Mouse (Mus musculus) limb, embryonic 13.5 days (tissue): ENCODE results near the gene Soga1. TPM values are rescaled to one million over a fixed set of nuclear protein-coding genes. Genes with fewer than 3 reads are reported as not detected.
A peak's percentile ranks its signal among the peaks of the same experiment; 100 is the strongest.

Experiments used
- ATAC-seq: fragments of 200-750 bp; cut with Nextera tagmentation; 2 replicates; pipeline ENCODE4 v1.8.0; 2017; ENCODE audit warnings: low read depth, moderate number of reproducible peaks, moderate TSS enrichment; ENCODE audit not compliant: low FRiP score
- H3K27ac ChIP-seq: fragments of 300-500 bp; sonication (generic); 2 replicates; pipeline ENCODE4 v1.5.1; 2015; ENCODE audit warnings: inconsistent platforms, mild to moderate bottlenecking, moderate library complexity
- H3K27me3 ChIP-seq: fragments of 300-500 bp; sonication (generic); 2 replicates; pipeline ENCODE4 v1.6.1; 2015; ENCODE audit warnings: mild to moderate bottlenecking, inconsistent platforms
- H3K36me3 ChIP-seq: fragments of 300-500 bp; sonication (generic); 2 replicates; pipeline ENCODE4 v1.6.1; 2015; ENCODE audit warnings: inconsistent platforms, mild to moderate bottlenecking, moderate library complexity
- H3K4me1 ChIP-seq: fragments of 300-500 bp; sonication (generic); 2 replicates; pipeline ENCODE4 v1.6.1; 2015; ENCODE audit warnings: inconsistent platforms
- H3K4me2 ChIP-seq: fragments of 300-500 bp; sonication (generic); replicated peaks from 2 replicates; pipeline ENCODE4 v1.6.1; 2015; ENCODE audit warnings: inconsistent platforms, mild to moderate bottlenecking, moderate library complexity
- H3K4me3 ChIP-seq: fragments of 300-500 bp; sonication (generic); 2 replicates; pipeline ENCODE4 v1.5.1; 2015; ENCODE audit warnings: moderate library complexity, mild to moderate bottlenecking, inconsistent platforms
- H3K9ac ChIP-seq: fragments of 300-500 bp; sonication (generic); 2 replicates; pipeline ENCODE4 v1.6.1; 2015; ENCODE audit warnings: mild to moderate bottlenecking, inconsistent platforms
- H3K9me3 ChIP-seq: fragments of 300-500 bp; sonication (generic); 2 replicates; pipeline ENCODE4 v1.6.1; 2016; ENCODE audit warnings: inconsistent platforms
- WGBS: fragments of 180-500 bp; shearing (Covaris S2); methylation state at CpG from one replicate; pipeline ENCODE4 v1.1.7; 2015; 5-methylcytosine and 5-hydroxymethylcytosine counted together
- polyA plus RNA-seq: library from polyadenylated mRNA; unstranded; fragments of >200 nt; fragmentation: Nextera tagmentation; extraction: Ambion mirVana; gene quantifications from 2 replicates; pipeline ENCODE4 v1.2.1, GENCODE M21; 2015

The Soga1 gene
- polyA plus RNA-seq, 1 experiment from 2014 or later = 4.2 TPM

DNA sequence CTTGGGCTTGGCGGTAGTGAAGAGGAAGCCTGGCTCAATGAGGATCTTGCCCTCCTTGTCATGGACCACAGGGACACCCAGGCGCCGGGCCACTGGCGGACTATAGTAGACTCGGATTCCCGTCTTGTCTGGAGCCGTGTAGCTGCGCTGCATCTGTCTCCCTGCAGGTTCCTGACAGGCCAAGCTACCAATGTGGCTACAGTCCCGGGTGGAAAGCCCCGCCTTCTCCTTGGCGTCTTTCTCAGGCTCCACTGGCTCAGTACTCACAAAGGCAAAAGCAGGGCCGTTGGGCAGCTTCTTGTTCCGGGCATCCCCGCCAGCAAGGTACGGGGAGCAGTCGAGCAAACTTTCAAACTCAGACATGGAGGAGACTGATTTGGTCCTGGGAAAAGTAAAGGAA lies 57.9 kb downstream of the Soga1 start:
- H3K36me3 ChIP-seq = peaks cover 100% of the 10 kb centered on the region
- no peak overlapping the region for H3K4me3 ChIP-seq
- WGBS = 93% methylated on average over 16 of the region's 16 CpGs
- H3K4me1 ChIP-seq = no peaks in the 10 kb centered on the region
- no peak overlapping the region for H3K9ac ChIP-seq
- no peak for ATAC-seq
- no peak overlapping the region for H3K27ac ChIP-seq
- H3K9me3 ChIP-seq = peaks cover 9% of the 10 kb centered on the region; the same call in 1 of the 2 replicates
- no peak overlapping the region for H3K4me2 ChIP-seq
- H3K27me3 ChIP-seq = no peaks in the 10 kb centered on the region

DNA sequence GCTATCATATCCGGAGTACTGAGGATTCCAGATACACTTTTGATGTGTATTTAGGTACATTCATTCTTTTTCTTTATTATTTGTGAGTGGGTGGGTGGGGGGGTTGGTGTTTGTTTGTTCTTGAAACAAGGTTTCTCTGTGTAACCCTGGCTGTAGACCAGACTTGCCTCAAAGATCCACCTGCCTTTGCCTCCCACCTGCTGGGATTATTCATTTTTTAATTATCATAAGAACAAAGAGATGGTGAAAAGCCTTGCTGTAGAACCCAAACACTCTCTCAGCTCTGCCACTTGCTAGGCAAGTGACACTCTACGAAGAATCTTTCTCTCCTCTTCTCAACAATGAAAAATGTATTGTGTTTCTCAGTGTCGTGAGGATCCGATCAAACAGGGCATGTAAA lies 59.8 kb downstream of the Soga1 start:
- Histone ChIP-seq H3K27me3 (no peaks in the 10 kb centered on the region), H3K9me3 (no peaks in the 10 kb centered on the region), H3K36me3 (peaks cover 100% of the 10 kb centered on the region), H3K4me3 (no peak overlapping the region), H3K27ac (no peak overlapping the region), H3K9ac (no peak overlapping the region), H3K4me2 (no peak overlapping the region), H3K4me1 (no peaks in the 10 kb centered on the region)
- 91% methylated on average over 4 of the region's 4 CpGs for WGBS
- no peak for ATAC-seq

DNA sequence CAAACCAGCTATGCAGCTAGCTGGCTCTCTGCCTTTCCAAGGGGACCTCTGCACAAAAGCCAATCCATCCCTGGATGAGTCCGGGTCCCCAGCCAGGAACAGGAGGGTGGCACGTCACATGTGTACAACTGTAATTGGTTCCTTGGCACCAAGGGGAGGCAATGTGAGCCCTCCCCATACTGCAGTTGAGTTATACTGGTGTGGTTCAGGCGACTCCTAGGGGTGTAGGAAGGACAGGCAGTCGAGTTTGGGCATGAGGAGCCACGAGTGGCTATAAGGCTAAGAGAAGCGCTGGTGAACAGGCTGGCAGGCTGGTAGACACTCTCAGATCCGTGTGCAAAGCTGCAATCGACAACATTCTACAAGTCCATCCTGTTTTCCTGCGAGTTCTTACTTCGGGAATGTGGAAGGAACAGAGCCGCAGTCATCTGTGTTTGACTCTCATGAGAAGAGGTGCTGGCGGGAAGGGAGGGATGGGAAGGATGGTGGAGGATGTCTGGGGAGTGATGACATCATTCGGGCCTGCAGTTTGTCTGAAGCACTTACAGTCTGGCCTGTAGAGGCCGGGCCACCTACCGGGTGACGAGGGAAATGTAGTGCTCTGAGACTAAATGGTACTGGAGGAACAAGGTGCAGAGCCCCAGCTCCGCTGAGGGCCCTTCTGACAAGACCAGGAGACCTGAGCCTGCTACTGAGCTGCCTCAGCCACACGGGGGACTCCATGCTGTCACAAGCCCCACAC lies 62.4 kb downstream of the Soga1 start:
- 83% methylated on average over 18 of the region's 18 CpGs for WGBS
- H3K9me3 ChIP-seq = no peaks in the 10 kb centered on the region
- peaks cover 91% of the 10 kb centered on the region for H3K36me3 ChIP-seq
- H3K9ac ChIP-seq = no peak overlapping the region
- peaks cover under 1% of the 10 kb centered on the region; the same call in 1 of the 2 replicates for H3K4me1 ChIP-seq
- no peak for ATAC-seq
- no peak overlapping the region for H3K4me3 ChIP-seq
- H3K27me3 ChIP-seq = no peaks in the 10 kb centered on the region
- no peak overlapping the region for H3K4me2 ChIP-seq
- H3K27ac ChIP-seq = no peak overlapping the region

DNA sequence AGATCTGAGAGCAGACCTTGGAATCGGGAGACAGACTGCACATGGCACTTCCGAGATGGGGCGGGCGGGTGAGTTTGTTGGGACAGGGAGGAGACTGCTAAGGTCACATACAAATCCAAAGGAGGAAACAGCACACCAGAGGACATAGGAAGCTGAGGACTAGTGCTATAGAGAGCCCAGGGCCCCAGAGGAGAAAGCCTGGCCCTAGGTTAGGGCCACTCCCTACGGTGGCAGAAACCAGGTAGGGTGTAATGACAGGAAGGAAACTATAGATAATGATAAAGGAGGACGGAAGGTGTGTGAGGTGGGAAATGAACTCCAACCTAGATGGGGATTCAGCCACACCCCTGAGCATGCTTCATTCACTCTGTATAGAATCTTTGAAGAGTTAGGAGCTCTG lies 66.7 kb downstream of the Soga1 start:
- Histone ChIP-seq H3K9ac (no peak overlapping the region), H3K36me3 (peaks cover 47% of the 10 kb centered on the region), H3K4me3 (no peak overlapping the region), H3K4me1 (peaks cover 19% of the 10 kb centered on the region), H3K27ac (no peak overlapping the region), H3K27me3 (no peaks in the 10 kb centered on the region), H3K9me3 (no peaks in the 10 kb centered on the region), H3K4me2 (no peak overlapping the region)
- no peak for ATAC-seq
- 87% methylated on average over 6 of the region's 6 CpGs for WGBS

DNA sequence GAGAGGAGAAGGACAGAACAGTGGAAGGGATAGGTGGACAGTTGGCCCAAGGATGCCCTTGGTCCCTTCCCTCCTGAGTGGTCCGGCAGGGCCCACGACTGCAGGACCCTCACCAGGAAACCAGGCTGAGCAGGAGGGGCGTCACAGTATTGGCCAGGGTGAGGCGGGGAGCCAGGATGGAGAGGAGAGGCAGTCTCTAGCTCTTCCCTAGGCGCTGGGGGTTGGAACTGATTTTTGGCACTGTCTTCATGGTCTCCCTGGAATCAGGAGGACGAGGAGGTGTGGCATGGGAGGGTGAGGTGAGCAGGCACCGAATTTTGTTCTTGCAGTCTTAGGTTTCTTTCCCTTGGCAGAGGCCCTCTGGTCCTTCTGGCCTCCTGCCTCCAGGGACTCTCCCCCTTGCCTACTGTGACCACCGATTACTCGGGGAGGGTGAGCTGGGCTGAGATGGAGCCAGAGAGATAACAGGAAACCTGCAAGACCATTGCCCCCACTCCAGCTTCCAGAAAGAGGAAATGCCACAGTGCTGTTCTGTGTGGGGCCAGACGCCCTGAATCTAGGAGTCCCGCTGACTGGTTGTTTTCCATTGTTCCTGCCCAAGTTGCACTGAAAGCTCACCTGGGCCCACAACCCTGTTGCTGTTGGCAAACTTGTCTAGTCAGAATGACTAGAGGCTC lies 68.3 kb downstream of the Soga1 start:
- Histone ChIP-seq H3K4me1 (peaks cover 30% of the 10 kb centered on the region), H3K36me3 (peaks cover 32% of the 10 kb centered on the region), H3K9me3 (no peaks in the 10 kb centered on the region), H3K27me3 (no peaks in the 10 kb centered on the region), H3K9ac (no peak overlapping the region), H3K27ac (peak overlapping the region; percentile 40; the same call in 1 of the 2 replicates), H3K4me3 (no peak overlapping the region), H3K4me2 (no peak overlapping the region)
- 44% methylated on average over 11 of the region's 11 CpGs for WGBS
- no peak for ATAC-seq

DNA sequence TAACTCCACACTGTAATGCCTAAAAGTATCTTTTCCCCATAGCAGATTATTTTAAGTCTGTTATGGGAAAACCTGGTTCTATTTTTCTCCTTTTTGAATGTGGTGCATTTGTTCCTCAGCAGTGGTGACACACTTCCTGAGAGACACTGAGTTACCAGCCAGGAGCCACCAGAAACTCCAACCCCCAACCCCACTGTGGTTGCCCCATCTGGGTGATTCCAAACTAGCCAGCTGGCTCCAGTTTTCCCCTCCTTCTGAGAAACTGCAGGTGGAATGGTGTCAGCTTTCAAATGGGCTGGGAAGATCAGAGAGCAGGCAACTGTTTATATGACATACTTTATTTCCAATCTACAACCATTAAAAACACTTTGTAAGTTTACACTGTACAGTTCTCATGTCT lies 68.9 kb downstream of the Soga1 start:
- peaks cover 27% of the 10 kb centered on the region for H3K36me3 ChIP-seq
- H3K9me3 ChIP-seq = no peaks in the 10 kb centered on the region
- H3K9ac ChIP-seq = no peak overlapping the region
- no peaks in the 10 kb centered on the region for H3K27me3 ChIP-seq
- no peak overlapping the region for H3K4me3 ChIP-seq
- no peak for ATAC-seq
- peaks cover 35% of the 10 kb centered on the region for H3K4me1 ChIP-seq
- H3K4me2 ChIP-seq = no peak overlapping the region
- H3K27ac ChIP-seq = peak overlapping the region; percentile 40; the same call in 1 of the 2 replicates

DNA sequence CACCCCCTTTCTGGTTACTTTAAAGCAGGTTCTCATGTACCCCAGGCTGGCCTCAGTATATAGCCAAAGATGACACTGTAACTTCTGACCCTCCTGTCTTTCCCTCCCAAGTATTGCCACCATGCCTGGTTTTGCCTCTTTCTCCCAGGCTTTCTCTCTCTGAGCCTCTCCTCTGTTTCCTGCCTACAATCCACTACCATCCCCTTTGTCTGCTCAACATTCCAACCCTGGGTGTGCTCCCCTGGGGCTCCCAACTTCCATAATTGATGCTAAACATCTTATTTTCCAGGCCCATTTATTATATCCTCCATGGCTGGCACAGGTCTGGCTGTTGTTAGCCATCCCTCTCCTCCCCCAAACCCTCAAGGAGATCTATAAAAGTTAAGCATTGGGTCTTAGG lies 70.5 kb downstream of the Soga1 start:
- no peak overlapping the region; the same call in 1 of the 2 replicates for H3K27ac ChIP-seq
- H3K9ac ChIP-seq = no peak overlapping the region
- H3K36me3 ChIP-seq = peaks cover 27% of the 10 kb centered on the region
- ATAC-seq = no peak
- no peaks in the 10 kb centered on the region for H3K9me3 ChIP-seq
- no peak overlapping the region for H3K4me2 ChIP-seq
- H3K27me3 ChIP-seq = no peaks in the 10 kb centered on the region
- H3K4me1 ChIP-seq = peaks cover 35% of the 10 kb centered on the region
- no peak overlapping the region for H3K4me3 ChIP-seq

DNA sequence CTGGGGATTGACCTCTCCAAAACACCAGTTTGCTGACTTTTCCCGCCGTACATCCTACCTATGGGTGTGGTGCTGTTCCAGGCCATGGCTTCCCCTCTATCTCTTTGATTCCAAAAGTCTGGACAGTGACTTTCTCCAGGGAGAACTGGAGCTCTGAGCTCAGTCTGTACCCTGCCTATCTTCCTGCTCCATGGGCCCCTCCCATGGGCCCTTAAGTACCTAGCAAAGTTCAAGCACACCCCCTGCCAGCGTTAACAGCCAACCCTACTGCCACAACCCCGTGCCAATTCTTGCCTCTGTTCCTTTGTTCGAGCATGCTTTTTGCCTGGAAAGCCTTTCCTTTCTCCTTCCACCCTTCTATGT lies 71.8 kb downstream of the Soga1 start:
- peak overlapping the region; percentile 81 for H3K27ac ChIP-seq
- no peaks in the 10 kb centered on the region for H3K27me3 ChIP-seq
- H3K4me2 ChIP-seq = peak overlapping the region; percentile 90
- H3K4me1 ChIP-seq = peaks cover 35% of the 10 kb centered on the region
- no peaks in the 10 kb centered on the region for H3K9me3 ChIP-seq
- 29% methylated on average over 5 of the region's 5 CpGs for WGBS
- H3K4me3 ChIP-seq = peak overlapping the region; percentile 78
- peak overlapping the region; percentile 83 for H3K9ac ChIP-seq
- peaks cover 26% of the 10 kb centered on the region for H3K36me3 ChIP-seq
- ATAC-seq = no peak

DNA sequence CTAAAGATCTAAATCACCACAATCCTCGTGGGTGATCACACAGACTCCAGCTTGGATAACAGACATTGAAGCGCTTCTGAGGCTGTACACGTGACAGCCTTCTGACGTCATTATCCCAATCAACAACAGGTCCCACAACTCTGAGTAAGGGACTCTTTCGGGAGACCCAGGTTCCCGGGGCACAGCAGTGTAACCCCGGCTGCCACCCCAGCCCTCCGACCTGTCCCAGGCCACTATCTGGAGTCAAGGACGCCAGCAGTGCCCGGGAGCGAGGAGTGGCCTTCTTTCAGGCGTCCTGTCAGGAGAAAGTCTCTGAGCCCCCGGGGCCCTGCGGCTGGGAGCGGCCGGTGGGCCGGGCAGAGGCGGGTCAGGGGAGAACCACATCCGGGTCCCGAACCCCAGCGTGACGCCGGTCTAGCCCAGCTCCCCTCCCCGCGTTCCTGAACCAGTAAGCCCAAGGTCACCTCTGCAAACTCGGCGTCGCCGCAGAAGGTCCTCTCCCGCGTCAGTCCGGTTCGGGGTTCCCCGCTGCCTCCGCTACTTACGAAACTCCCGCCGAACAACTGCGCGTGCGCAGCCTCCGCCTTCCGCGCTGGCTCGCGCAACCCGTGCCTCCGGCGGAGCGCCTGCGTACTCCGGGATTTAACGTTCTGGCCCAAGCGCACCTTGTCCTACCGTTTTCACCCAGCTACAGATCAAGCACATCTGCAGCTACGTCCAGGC lies 72.4 kb downstream of the Soga1 start, which contains the start of gene Dsn1:
TSS of gene Dsn1 (minus strand) at position 644 of the 723 bp plus-strand sequence.
- peaks cover 34% of the 10 kb centered on the region for H3K4me1 ChIP-seq
- peak within 1 kb of the TSS; percentile 83 for H3K9ac ChIP-seq
- peaks cover 27% of the 10 kb centered on the region for H3K36me3 ChIP-seq
- peak within 1 kb of the TSS; percentile 81 for H3K27ac ChIP-seq
- peak within 1 kb of the TSS; percentile 78 for H3K4me3 ChIP-seq
- peak within 1 kb of the TSS; percentile 90 for H3K4me2 ChIP-seq
- peak; percentile 81 for ATAC-seq
- WGBS = under 1% methylated on average over 53 of the region's 56 CpGs
- no peaks in the 10 kb centered on the region for H3K9me3 ChIP-seq
- no peaks in the 10 kb centered on the region for H3K27me3 ChIP-seq

DNA sequence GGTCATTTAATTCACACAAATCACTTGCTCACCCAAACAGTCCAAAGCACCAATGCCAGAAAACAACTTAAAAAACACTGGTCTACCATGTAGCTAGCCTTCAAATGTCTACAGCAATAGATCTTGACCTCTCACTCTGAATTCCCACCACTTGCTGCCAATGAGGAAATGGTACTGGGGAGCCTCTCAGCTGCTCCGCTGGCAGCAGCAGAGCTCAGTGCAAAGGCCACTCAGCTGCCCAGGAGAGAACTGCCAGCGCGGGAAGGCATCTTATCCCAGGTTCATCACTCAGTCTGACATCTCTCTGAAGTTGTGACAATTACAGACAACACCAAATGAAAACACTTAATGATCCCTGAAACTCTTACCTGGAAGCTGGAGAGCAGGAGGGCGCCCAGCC lies 76.7 kb downstream of the Soga1 start:
- WGBS = 90% methylated on average over 4 of the region's 4 CpGs
- H3K36me3 ChIP-seq = peaks cover 51% of the 10 kb centered on the region
- no peak for ATAC-seq

DNA sequence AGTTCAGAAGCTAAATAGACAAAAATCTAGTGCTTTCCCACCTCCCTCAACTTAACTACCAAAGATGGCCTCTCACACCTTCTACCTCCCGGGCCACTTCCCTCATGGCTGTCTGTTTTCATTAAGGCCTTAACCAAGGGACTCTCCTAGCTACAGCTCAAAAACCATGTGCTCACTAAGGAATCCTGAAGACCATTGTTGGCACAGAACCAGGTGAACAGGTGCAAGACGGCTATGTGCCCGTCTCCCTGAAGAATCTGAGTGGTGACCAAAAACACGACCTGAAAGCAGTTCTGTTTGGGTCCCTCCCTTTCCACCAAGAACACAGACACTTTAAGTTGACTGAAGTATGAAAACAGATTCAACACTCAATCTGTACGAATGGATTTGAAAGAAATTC lies 80.8 kb downstream of the Soga1 start:
- ATAC-seq = no peak
- WGBS = 87% methylated on average over 5 of the region's 5 CpGs

More for the DNA sequence above, 76.7 kb downstream of the Soga1 start:
- Histone ChIP-seq H3K27ac (no peak overlapping the region), H3K9ac (no peak overlapping the region), H3K9me3 (no peaks in the 10 kb centered on the region), H3K27me3 (no peaks in the 10 kb centered on the region), H3K4me3 (no peak overlapping the region), H3K4me2 (no peak overlapping the region), H3K4me1 (peaks cover 15% of the 10 kb centered on the region)

DNA sequence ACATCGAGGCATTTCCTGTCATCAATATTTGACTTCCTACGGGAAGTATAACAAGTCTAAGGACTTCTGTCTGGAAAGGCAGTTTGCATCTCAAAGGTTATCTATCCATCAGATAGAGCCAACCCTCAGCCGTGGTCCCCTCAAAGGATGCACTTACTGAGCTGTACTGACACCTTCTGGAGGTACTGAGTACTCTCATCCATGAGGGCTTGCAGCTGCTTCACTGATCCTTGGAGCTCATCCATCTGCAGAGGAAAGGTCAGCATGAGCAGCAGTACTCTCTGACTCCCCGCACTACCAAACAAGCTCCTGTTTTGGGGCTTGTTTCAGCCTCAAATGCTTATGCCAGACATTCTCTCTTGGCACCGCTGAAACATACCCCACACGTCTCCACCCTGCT lies 82.5 kb downstream of the Soga1 start:
- H3K27me3 ChIP-seq = no peaks in the 10 kb centered on the region
- peaks cover 55% of the 10 kb centered on the region for H3K36me3 ChIP-seq
- no peak overlapping the region for H3K9ac ChIP-seq
- no peaks in the 10 kb centered on the region for H3K4me1 ChIP-seq
- H3K4me2 ChIP-seq = no peak overlapping the region
- WGBS = 69% methylated on average over 6 of the region's 6 CpGs
- no peak overlapping the region for H3K27ac ChIP-seq
- no peak overlapping the region for H3K4me3 ChIP-seq
- no peak for ATAC-seq
- H3K9me3 ChIP-seq = no peaks in the 10 kb centered on the region

More for the DNA sequence above, 80.8 kb downstream of the Soga1 start:
- Histone ChIP-seq H3K9me3 (no peaks in the 10 kb centered on the region), H3K4me1 (no peaks in the 10 kb centered on the region), H3K27ac (no peak overlapping the region), H3K27me3 (no peaks in the 10 kb centered on the region), H3K9ac (no peak overlapping the region), H3K4me2 (no peak overlapping the region), H3K36me3 (peaks cover 62% of the 10 kb centered on the region), H3K4me3 (no peak overlapping the region)
